15 mouse cellular contexts compared by ENCODE assay signal in the genomic region with DNA sequence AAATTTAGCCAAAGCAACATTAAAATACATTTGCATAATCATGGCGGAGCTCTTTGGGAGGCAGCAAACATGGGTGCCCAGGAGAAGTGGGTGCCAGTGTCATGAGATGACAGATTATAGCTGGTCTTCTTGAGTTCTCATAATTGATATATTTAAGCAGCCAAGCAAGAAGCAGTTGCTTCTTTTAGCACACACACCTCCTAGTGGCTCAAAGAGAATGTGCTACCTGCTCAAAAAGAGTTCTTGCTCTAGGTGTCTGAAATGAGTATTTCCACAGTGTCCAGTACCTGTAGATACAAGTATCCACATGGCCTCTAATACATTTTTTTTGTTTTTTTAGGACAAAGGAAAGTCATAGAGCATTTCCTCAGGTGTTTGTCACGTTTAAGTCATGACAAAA.
A peak's percentile ranks its signal among the peaks of the same experiment; 100 is the strongest.
DNase-seq lines count a peak whose midpoint lies in the region; ATAC-seq and TF ChIP-seq lines count a peak whose summit lies in the region.
"Had no signal": no experiment of that assay in that cellular context is flagged by ENCODE, and none has a peak within 500 bp of the region (broad histone marks: within the 10 kb centered on the region; RNA-seq: fewer than 3 reads in every experiment).

No protein-coding gene starts in this region.

- TF ChIP-seq CTCF in intestine, postnatal 0 days (IDR thresholded peaks at IDR 0.05; ENCODE audit: low read depth): peak; percentile 19; the same call in 1 of the 2 replicates
- TF ChIP-seq CTCF in E14TG2a.4 (conservative IDR thresholded peaks at IDR 0.05; ENCODE audit: low read length): peak; percentile 12; the same call in 1 of the 2 replicates

- H3K27me3 ChIP-seq in intestine, postnatal 0 days (replicated peaks; ENCODE audit: control insufficient read depth, insufficient read depth, low read length): no peaks in the 10 kb centered on the region
- no peaks in the 10 kb centered on the region for H3K27me3 ChIP-seq in intestine, embryonic 15.5 days (replicated peaks)
- H3K27me3 ChIP-seq in E14TG2a.4 (ENCODE audit: insufficient read depth, low read length): no peaks in the 10 kb centered on the region
- H3K27me3 ChIP-seq: forebrain, embryonic 15.5 days; liver, embryonic 12.5 days; midbrain, embryonic 12.5 days had no signal

- no peak overlapping the region for H3K4me3 ChIP-seq in intestine, postnatal 0 days (ENCODE audit: low read depth, low read length)
- H3K4me3 ChIP-seq in intestine, embryonic 15.5 days (replicated peaks): no peak overlapping the region
- H3K4me3 ChIP-seq in E14TG2a.4 (replicated peaks; ENCODE audit: low read length): no peak overlapping the region
- H3K4me3 ChIP-seq: forebrain, embryonic 15.5 days; hindbrain, embryonic 10.5 days; liver, embryonic 12.5 days; midbrain, embryonic 12.5 days had no signal

- H3K4me1 ChIP-seq in intestine, postnatal 0 days (replicated peaks; ENCODE audit: control insufficient read depth, insufficient read depth, low read length): no peaks in the 10 kb centered on the region
- no peaks in the 10 kb centered on the region for H3K4me1 ChIP-seq in intestine, embryonic 15.5 days (replicated peaks)
- no peaks in the 10 kb centered on the region for H3K4me1 ChIP-seq in E14TG2a.4 (replicated peaks; ENCODE audit: low read depth, low read length)
- H3K4me1 ChIP-seq: forebrain, embryonic 15.5 days; hindbrain, embryonic 10.5 days; liver, embryonic 12.5 days; midbrain, embryonic 12.5 days had no signal

- no peak overlapping the region for H3K4me2 ChIP-seq in intestine, postnatal 0 days (replicated peaks; ENCODE audit: low read depth)
- H3K4me2 ChIP-seq in intestine, embryonic 15.5 days (replicated peaks): no peak overlapping the region
- H3K4me2 ChIP-seq: forebrain, embryonic 15.5 days; heart, embryonic 11.5 days; liver, embryonic 12.5 days; midbrain, embryonic 12.5 days had no signal

- 74% methylated on average over 2 of the region's 2 CpGs for WGBS in intestine, postnatal 0 days
- WGBS in intestine, embryonic 15.5 days: 85% methylated on average over 2 of the region's 2 CpGs

- intact Hi-C loops in gastrocnemius, postnatal 14 days (cut with DNase I; ENCODE audit: low total_unique reads): no loop called here

- ATAC-seq in intestine, postnatal 0 days: no peak
- ATAC-seq in intestine, embryonic 15.5 days: no peak
- 0 out of 2 replicates have a peak, but pooled peaks have one; percentile 17 for ATAC-seq in erythroid progenitor cell, adult 5-6 weeks (replicated peaks; ENCODE audit: low FRiP score, poor library complexity, severe bottlenecking)
- ATAC-seq: forebrain, embryonic 15.5 days; liver, embryonic 12.5 days had no signal

- no peaks in the 10 kb centered on the region for H3K36me3 ChIP-seq in intestine, postnatal 0 days (ENCODE audit: control insufficient read depth, insufficient read depth)
- H3K36me3 ChIP-seq in intestine, embryonic 15.5 days: no peaks in the 10 kb centered on the region
- H3K36me3 ChIP-seq in E14TG2a.4 (ENCODE audit: insufficient read depth, low read length): no peaks in the 10 kb centered on the region
- H3K36me3 ChIP-seq: forebrain, embryonic 15.5 days; hindbrain, embryonic 10.5 days; liver, embryonic 12.5 days; midbrain, embryonic 12.5 days had no signal

- H3K27ac ChIP-seq in intestine, postnatal 0 days (ENCODE audit: low read depth, low read length): no peak overlapping the region
- no peak overlapping the region for H3K27ac ChIP-seq in intestine, embryonic 15.5 days
- H3K27ac ChIP-seq: forebrain, embryonic 15.5 days; hindbrain, embryonic 10.5 days; liver, embryonic 12.5 days; midbrain, embryonic 12.5 days had no signal

- DNase-seq in 3T3-L1 (ENCODE audit: low read depth, low spot score): peak; percentile 36
- DNase-seq in kidney, postnatal 25 days: no peak
- DNase-seq in gastrocnemius, postnatal 14 days: no peak
- DNase-seq: cerebellum, adult 11-12 months; kidney, postnatal 36 days; left cerebral cortex, postnatal 4 days had no signal

- no peak overlapping the region for H3K9ac ChIP-seq in intestine, postnatal 0 days (ENCODE audit: low read depth, low read length)
- H3K9ac ChIP-seq in intestine, embryonic 15.5 days: no peak overlapping the region
- H3K9ac ChIP-seq: forebrain, embryonic 15.5 days; liver, embryonic 12.5 days; midbrain, embryonic 12.5 days had no signal

- no peaks in the 10 kb centered on the region for H3K9me3 ChIP-seq in intestine, postnatal 0 days (ENCODE audit: control insufficient read depth)
- no peaks in the 10 kb centered on the region for H3K9me3 ChIP-seq in intestine, embryonic 15.5 days
- H3K9me3 ChIP-seq in E14TG2a.4 (ENCODE audit: low read length): no peaks in the 10 kb centered on the region
- H3K9me3 ChIP-seq: forebrain, embryonic 15.5 days; hindbrain, embryonic 10.5 days; liver, embryonic 12.5 days; midbrain, embryonic 12.5 days had no signal
